Mouse (Mus musculus): ENCODE results near the gene Plekhj1. TPM values are rescaled to one million over a fixed set of nuclear protein-coding genes. Genes with fewer than 3 reads are reported as not detected.
"Not testable (repeated sequence)": the region's sequence is repeated elsewhere in the genome, so short reads cannot be mapped to it uniquely, and the experiment has no call there.

Plekhj1 gene
- polyA plus RNA-seq, 1 experiment from 2014 or later, result 114 TPM

DNA sequence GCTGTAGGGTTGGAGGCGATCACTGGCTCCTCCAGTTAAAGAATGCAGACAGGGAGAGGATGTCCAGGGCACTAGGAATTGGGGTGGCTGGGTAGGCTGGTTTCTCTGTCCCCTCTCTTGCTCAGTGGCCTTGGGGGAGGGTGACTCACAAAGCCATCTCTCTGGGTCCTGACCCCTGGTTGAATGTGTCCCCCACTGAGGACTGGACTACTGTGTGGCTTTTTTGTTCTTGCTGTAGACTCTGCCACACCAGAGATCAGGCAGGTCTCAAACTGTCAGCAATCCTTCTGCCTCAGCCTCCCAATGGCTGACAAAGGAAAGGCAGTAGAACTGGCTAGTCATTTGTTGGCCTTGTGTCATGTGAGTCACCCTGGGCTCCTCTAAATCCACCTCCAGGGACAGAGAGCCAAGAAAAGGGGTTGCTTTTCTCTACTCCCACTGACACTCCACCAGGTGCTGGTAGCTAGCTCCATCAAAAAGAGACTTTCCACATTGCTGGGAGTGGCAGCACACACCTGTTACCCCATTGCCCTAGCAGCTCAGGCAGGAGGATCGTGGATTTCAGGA is 40.0 kb upstream of the Plekhj1 start:
- H3K27me3 ChIP-seq (ENCODE audit: control insufficient read depth, insufficient read depth, low read length), result peaks cover 58% of the 10 kb centered on the region
- no peak overlapping the region for H3K4me3 ChIP-seq (replicated peaks; ENCODE audit: low read length)
- no peaks in the 10 kb centered on the region for H3K4me1 ChIP-seq (ENCODE audit: control insufficient read depth, insufficient read depth, low read length)
- no peak overlapping the region for H3K4me2 ChIP-seq (ENCODE audit: low read depth, low read length)
- no peaks in the 10 kb centered on the region for H3K36me3 ChIP-seq (ENCODE audit: control insufficient read depth, insufficient read depth, low read length)
- no peak overlapping the region for H3K9ac ChIP-seq (ENCODE audit: low read length)
- ATAC-seq (ENCODE audit: insufficient read depth, low FRiP score), result no peak
- no peak overlapping the region for H3K27ac ChIP-seq (ENCODE audit: low read length)
- no peaks in the 10 kb centered on the region; the same call in 1 of the 2 replicates for H3K9me3 ChIP-seq (replicated peaks; ENCODE audit: control insufficient read depth, low read length)
- WGBS, result 55% methylated on average over 2 of the region's 2 CpGs

- peaks cover 56% of the 10 kb centered on the region for H3K27me3 ChIP-seq (ENCODE audit: control insufficient read depth, insufficient read depth, low read length)
- ATAC-seq (ENCODE audit: insufficient read depth, low FRiP score), result no peak
- H3K4me1 ChIP-seq (ENCODE audit: control insufficient read depth, insufficient read depth, low read length), result no peaks in the 10 kb centered on the region
- H3K4me2 ChIP-seq (ENCODE audit: low read depth, low read length), result no peak overlapping the region
- no peaks in the 10 kb centered on the region; the same call in 1 of the 2 replicates for H3K9me3 ChIP-seq (replicated peaks; ENCODE audit: control insufficient read depth, low read length)
- no peak overlapping the region for H3K4me3 ChIP-seq (replicated peaks; ENCODE audit: low read length)
- WGBS, result 31% methylated on average over 2 of the region's 2 CpGs
- H3K27ac ChIP-seq (ENCODE audit: low read length), result no peak overlapping the region
- H3K9ac ChIP-seq (ENCODE audit: low read length), result no peak overlapping the region
- no peaks in the 10 kb centered on the region for H3K36me3 ChIP-seq (ENCODE audit: control insufficient read depth, insufficient read depth, low read length)
Measured at GRCm38 (mm10) chr10:80837827-80838226, 39.4 kb upstream of the Plekhj1 start.

GRCm38 (mm10) chr10:80836949-80837379 is 38.5 kb upstream of the Plekhj1 start:
- Histone ChIP-seq H3K4me3 (replicated peaks; ENCODE audit: low read length) (no peak overlapping the region), H3K27me3 (ENCODE audit: control insufficient read depth, insufficient read depth, low read length) (peaks cover 47% of the 10 kb centered on the region), H3K9ac (ENCODE audit: low read length) (no peak overlapping the region), H3K4me2 (ENCODE audit: low read depth, low read length) (no peak overlapping the region), H3K36me3 (ENCODE audit: control insufficient read depth, insufficient read depth, low read length) (no peaks in the 10 kb centered on the region), H3K27ac (ENCODE audit: low read length) (no peak overlapping the region), H3K9me3 (replicated peaks; ENCODE audit: control insufficient read depth, low read length) (no peaks in the 10 kb centered on the region; the same call in 1 of the 2 replicates), H3K4me1 (ENCODE audit: control insufficient read depth, insufficient read depth, low read length) (no peaks in the 10 kb centered on the region)
- 52% methylated on average over 7 of the region's 7 CpGs for WGBS
- no peak for ATAC-seq (ENCODE audit: insufficient read depth, low FRiP score)

DNA sequence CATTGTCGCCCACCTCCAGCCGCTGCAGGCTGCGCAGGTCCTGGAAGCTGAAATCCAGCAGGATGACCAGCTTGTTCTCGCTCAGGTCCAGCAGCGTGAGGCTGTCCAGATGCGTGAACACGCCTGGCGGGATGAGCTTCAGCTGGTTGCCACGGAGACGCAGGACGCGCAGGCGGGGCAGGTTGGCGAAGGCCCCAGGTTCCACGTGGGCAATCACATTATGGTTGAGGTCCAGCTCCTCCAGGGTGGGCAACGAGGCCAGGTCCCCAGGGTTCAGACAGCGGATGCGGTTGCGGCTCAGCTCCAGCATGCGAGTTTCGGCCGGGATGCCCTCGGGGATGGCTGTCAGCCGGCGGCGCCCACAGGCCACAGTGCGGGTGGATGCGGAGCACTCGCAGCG is 37.2 kb upstream of the Plekhj1 start:
- Histone ChIP-seq H3K4me1 (ENCODE audit: control insufficient read depth, insufficient read depth, low read length) (peaks cover 7% of the 10 kb centered on the region), H3K36me3 (ENCODE audit: control insufficient read depth, insufficient read depth, low read length) (0 out of 2 replicates have a peak, but pooled peaks cover under 1% of the 10 kb centered on the region), H3K4me3 (replicated peaks; ENCODE audit: low read length) (no peak overlapping the region), H3K9ac (ENCODE audit: low read length) (no peak overlapping the region), H3K27me3 (ENCODE audit: control insufficient read depth, insufficient read depth, low read length) (peaks cover 44% of the 10 kb centered on the region), H3K4me2 (ENCODE audit: low read depth, low read length) (no peak overlapping the region), H3K9me3 (replicated peaks; ENCODE audit: control insufficient read depth, low read length) (no peaks in the 10 kb centered on the region; the same call in 1 of the 2 replicates), H3K27ac (ENCODE audit: low read length) (no peak overlapping the region)
- WGBS, result 46% methylated on average over 30 of the region's 30 CpGs
- no peak for ATAC-seq (ENCODE audit: insufficient read depth, low FRiP score)

DNA sequence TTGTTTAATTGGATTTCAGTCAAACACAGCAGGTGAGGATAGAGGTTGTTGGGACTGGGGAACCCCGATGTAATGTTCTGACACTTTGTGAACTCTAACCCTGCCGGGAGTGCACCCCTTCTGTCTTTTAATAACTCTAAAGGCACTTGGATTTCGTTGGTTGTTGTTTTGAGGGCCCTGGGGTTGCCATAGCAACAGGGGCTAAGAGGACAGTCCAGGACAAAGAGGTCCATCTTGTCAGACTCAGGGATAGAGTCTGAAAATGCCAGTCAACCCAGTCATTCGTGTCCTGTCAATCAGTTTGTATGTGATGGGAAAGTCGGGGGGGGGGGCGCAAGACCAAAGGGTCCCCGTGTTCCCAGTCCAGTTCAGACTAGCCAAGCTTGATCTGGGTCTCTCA is 34.4 kb upstream of the Plekhj1 start:
- Histone ChIP-seq H3K27me3 (ENCODE audit: control insufficient read depth, insufficient read depth, low read length) (peaks cover 44% of the 10 kb centered on the region), H3K4me3 (replicated peaks; ENCODE audit: low read length) (no peak overlapping the region)

GRCm38 (mm10) chr10:80831136-80831535 is 32.7 kb upstream of the Plekhj1 start:
- Histone ChIP-seq H3K27me3 (ENCODE audit: control insufficient read depth, insufficient read depth, low read length) (peaks cover 31% of the 10 kb centered on the region), H3K4me2 (ENCODE audit: low read depth, low read length) (no peak overlapping the region), H3K4me3 (replicated peaks; ENCODE audit: low read length) (no peak overlapping the region), H3K9ac (ENCODE audit: low read length) (no peak overlapping the region), H3K4me1 (ENCODE audit: control insufficient read depth, insufficient read depth, low read length) (peaks cover 22% of the 10 kb centered on the region), H3K36me3 (ENCODE audit: control insufficient read depth, insufficient read depth, low read length) (peaks cover 11% of the 10 kb centered on the region; the same call in 1 of the 2 replicates), H3K9me3 (replicated peaks; ENCODE audit: control insufficient read depth, low read length) (no peaks in the 10 kb centered on the region; the same call in 1 of the 2 replicates), H3K27ac (ENCODE audit: low read length) (no peak overlapping the region)
- ATAC-seq (ENCODE audit: insufficient read depth, low FRiP score), result no peak
- 4% methylated on average over 9 of the region's 9 CpGs for WGBS

More for the DNA sequence above, 34.4 kb upstream of the Plekhj1 start:
- Histone ChIP-seq H3K9me3 (replicated peaks; ENCODE audit: control insufficient read depth, low read length) (no peaks in the 10 kb centered on the region; the same call in 1 of the 2 replicates), H3K4me2 (ENCODE audit: low read depth, low read length) (no peak overlapping the region), H3K36me3 (ENCODE audit: control insufficient read depth, insufficient read depth, low read length) (peaks cover 11% of the 10 kb centered on the region; the same call in 1 of the 2 replicates), H3K4me1 (ENCODE audit: control insufficient read depth, insufficient read depth, low read length) (peaks cover 20% of the 10 kb centered on the region), H3K9ac (ENCODE audit: low read length) (no peak overlapping the region), H3K27ac (ENCODE audit: low read length) (no peak overlapping the region)
- 70% methylated on average over 7 of the region's 7 CpGs for WGBS
- ATAC-seq (ENCODE audit: insufficient read depth, low FRiP score), result no peak

- ATAC-seq (ENCODE audit: insufficient read depth, low FRiP score), result no peak
- Histone ChIP-seq H3K27ac (ENCODE audit: low read length) (no peak overlapping the region), H3K36me3 (ENCODE audit: control insufficient read depth, insufficient read depth, low read length) (peaks cover 11% of the 10 kb centered on the region; the same call in 1 of the 2 replicates), H3K4me3 (replicated peaks; ENCODE audit: low read length) (no peak overlapping the region), H3K9me3 (replicated peaks; ENCODE audit: control insufficient read depth, low read length) (no peaks in the 10 kb centered on the region; the same call in 1 of the 2 replicates), H3K4me1 (ENCODE audit: control insufficient read depth, insufficient read depth, low read length) (peaks cover 26% of the 10 kb centered on the region), H3K4me2 (ENCODE audit: low read depth, low read length) (no peak overlapping the region), H3K9ac (ENCODE audit: low read length) (no peak overlapping the region), H3K27me3 (ENCODE audit: control insufficient read depth, insufficient read depth, low read length) (peaks cover 16% of the 10 kb centered on the region)
- 61% methylated on average over 1 of the region's 1 CpGs for WGBS
Measured at GRCm38 (mm10) chr10:80829359-80830278, 31.2 kb upstream of the Plekhj1 start.

DNA sequence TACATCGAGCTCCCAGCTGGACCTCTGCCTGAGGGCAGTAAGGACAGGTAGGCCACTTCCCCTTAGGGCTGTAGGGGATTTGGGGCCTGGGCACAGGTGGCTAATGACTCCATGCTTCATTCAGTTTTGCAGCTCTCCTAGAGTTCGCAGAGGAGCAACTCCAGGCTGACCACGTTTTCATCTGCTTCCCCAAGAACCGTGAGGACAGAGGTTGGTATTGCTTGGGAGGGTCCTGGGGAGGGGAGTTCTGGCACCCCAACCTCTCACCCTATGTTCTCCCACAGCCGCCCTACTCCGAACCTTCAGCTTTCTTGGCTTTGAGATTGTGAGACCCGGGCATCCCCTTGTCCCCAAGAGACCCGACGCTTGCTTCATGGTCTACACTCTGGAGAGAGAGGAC is 30.2 kb upstream of the Plekhj1 start:
- not testable (repeated sequence) for ATAC-seq (ENCODE audit: insufficient read depth, low FRiP score); H3K4me3 ChIP-seq (replicated peaks; ENCODE audit: low read length); H3K9ac ChIP-seq (ENCODE audit: low read length); H3K9me3 ChIP-seq (replicated peaks; ENCODE audit: control insufficient read depth, low read length); H3K27me3 ChIP-seq (ENCODE audit: control insufficient read depth, insufficient read depth, low read length); H3K27ac ChIP-seq (ENCODE audit: low read length)
- 76% methylated on average over 7 of the region's 9 CpGs for WGBS
- H3K36me3 ChIP-seq (ENCODE audit: control insufficient read depth, insufficient read depth, low read length), result peaks cover 11% of the 10 kb centered on the region; the same call in 1 of the 2 replicates
- peak overlapping the region; percentile 85; the same call in 1 of the 2 replicates for H3K4me2 ChIP-seq (ENCODE audit: low read depth, low read length)
- H3K4me1 ChIP-seq (ENCODE audit: control insufficient read depth, insufficient read depth, low read length), result peaks cover 26% of the 10 kb centered on the region
